Mouse (Mus musculus) heart, embryonic 15.5 days (tissue): ENCODE data around the gene Tenm3. TPM values are rescaled to one million over a fixed set of nuclear protein-coding genes. Genes with fewer than 3 reads are reported as not detected.
A peak's percentile ranks its signal among the peaks of the same experiment; 100 is the strongest.

Source experiments
- ATAC-seq: fragments of 200-750 bp; cut with Nextera tagmentation; replicated peaks from 2 replicates; pipeline ENCODE4 v1.8.0; 2017; ENCODE audit warnings: low read depth, moderate TSS enrichment; ENCODE audit not compliant: insufficient number of reproducible peaks, insufficient read depth, low FRiP score
- H3K27ac ChIP-seq: fragments of 300-500 bp; sonication (generic); 2 replicates; pipeline ENCODE4 v1.5.1; 2015; ENCODE audit warnings: mild to moderate bottlenecking, inconsistent platforms
- H3K27me3 ChIP-seq: fragments of 300-500 bp; sonication (generic); 2 replicates; pipeline ENCODE4 v1.6.1; 2015; ENCODE audit warnings: inconsistent platforms
- H3K36me3 ChIP-seq: fragments of 300-500 bp; sonication (generic); 2 replicates; pipeline ENCODE4 v1.6.1; 2015; ENCODE audit warnings: mild to moderate bottlenecking, inconsistent platforms
- H3K4me1 ChIP-seq: fragments of 300-500 bp; sonication (generic); replicated peaks from 2 replicates; pipeline ENCODE4 v1.6.1; 2015; ENCODE audit warnings: inconsistent platforms
- H3K4me2 ChIP-seq: fragments of 300-500 bp; sonication (generic); 2 replicates; pipeline ENCODE4 v1.6.1; 2015; ENCODE audit warnings: inconsistent platforms, mild to moderate bottlenecking, moderate library complexity
- H3K4me3 ChIP-seq: fragments of 300-500 bp; sonication (generic); 2 replicates; pipeline ENCODE4 v1.5.1; 2015; ENCODE audit warnings: mild to moderate bottlenecking, inconsistent platforms
- H3K9ac ChIP-seq: fragments of 300-500 bp; sonication (generic); 2 replicates; pipeline ENCODE4 v1.6.1; 2015; ENCODE audit warnings: mild to moderate bottlenecking, inconsistent platforms
- H3K9me3 ChIP-seq: fragments of 300-500 bp; sonication (generic); replicated peaks from 2 replicates; pipeline ENCODE4 v1.6.1; 2016; ENCODE audit warnings: inconsistent platforms
- WGBS: fragments of 180-500 bp; shearing (Covaris S2); methylation state at CpG from one replicate; pipeline ENCODE4 v1.1.7; 2015; ENCODE audit warnings: mixed read lengths; 5-methylcytosine and 5-hydroxymethylcytosine counted together
- polyA plus RNA-seq: library from polyadenylated mRNA; unstranded; fragments of >200 nt; fragmentation: Nextera tagmentation; extraction: Ambion mirVana; gene quantifications from 2 replicates; pipeline ENCODE4 v1.2.1, GENCODE M21; 2015

Gene Tenm3
- polyA plus RNA-seq, 1 experiment from 2014 or later, result 5.0 TPM

DNA sequence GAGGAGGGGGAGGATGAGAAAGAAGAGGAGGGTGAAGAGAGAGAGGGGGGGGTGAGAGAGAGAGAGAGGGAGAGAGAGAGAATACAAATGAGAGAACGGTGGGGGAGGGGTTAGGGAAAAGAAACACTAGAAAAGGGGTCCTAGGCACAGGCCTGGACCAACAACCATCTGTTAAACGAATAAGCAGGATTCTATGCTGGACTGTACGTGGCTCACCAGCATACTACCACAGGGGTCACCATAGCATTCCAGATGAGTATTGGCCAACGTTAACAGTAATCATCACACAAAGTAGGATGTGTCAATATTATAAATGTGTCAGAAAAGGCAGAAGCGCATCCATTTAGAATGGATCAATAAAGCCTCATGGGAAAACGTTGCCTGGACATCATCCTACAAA lies 233.4 kb downstream of the Tenm3 start:
- Histone ChIP-seq H3K4me1 (no peaks in the 10 kb centered on the region), H3K27me3 (no peaks in the 10 kb centered on the region)
- ATAC-seq, result no peak

DNA sequence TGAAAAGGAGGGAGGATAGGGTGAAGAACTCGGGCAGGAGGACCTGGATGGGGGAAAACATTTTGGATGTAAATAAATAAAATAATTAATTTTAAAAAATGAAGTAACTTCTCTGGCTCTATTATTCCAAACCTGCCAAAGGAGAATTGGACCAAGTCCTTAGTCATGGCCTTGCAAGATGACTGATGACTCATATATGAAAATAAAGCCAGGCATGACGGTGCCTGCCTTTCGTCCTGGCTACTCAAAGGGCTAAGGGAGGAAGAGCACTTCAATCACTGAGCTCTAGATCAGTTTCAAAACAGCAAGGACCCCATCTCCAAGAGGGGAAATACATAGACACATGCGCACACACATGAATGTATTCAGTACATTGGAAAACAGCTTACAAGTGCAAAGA lies 234.1 kb downstream of the Tenm3 start:
- Histone ChIP-seq H3K36me3 (no peaks in the 10 kb centered on the region), H3K27ac (no peak overlapping the region), H3K27me3 (no peaks in the 10 kb centered on the region), H3K4me2 (no peak overlapping the region), H3K9me3 (no peaks in the 10 kb centered on the region), H3K4me3 (no peak overlapping the region), H3K4me1 (no peaks in the 10 kb centered on the region), H3K9ac (no peak overlapping the region)
- no peak for ATAC-seq
- WGBS, result 66% methylated on average over 4 of the region's 4 CpGs

More for the DNA sequence above, 233.4 kb downstream of the Tenm3 start:
- no peaks in the 10 kb centered on the region for H3K9me3 ChIP-seq
- no peaks in the 10 kb centered on the region for H3K36me3 ChIP-seq
- no peak overlapping the region for H3K4me3 ChIP-seq
- H3K4me2 ChIP-seq, result no peak overlapping the region
- WGBS, result 76% methylated on average over 6 of the region's 6 CpGs
- no peak overlapping the region for H3K27ac ChIP-seq
- H3K9ac ChIP-seq, result no peak overlapping the region

DNA sequence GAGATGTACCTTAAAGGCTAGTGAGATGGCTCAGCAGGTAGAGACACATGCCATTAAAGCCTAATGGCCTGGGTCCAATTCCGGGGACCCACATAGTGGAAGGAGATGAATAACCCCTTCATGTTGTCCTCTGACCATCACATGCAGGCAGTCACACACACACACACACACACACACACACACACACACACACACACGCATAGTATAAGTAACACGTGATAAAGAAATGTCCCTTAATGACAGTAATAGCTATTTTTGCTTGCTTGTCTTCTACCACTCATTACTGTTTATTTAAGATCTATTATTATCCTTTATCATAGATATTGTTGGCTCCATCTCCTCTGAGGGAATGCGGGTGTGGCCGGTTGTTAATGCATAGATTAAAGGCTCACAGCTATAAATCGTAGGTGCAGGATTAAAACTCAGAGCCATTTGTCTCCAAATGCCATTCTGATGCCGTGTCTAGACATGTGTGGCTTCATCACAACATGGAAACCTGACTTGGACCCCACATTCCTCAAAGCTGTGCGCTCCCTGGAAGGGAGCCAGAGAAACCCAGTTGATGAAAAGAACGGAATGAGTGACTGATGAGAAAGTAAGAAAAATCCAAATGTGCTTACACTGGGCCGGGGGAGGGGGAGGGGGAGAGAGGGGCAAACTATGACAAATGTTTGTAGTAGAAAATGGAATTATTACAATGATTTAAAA lies 239.4 kb downstream of the Tenm3 start:
- ATAC-seq, result no peak
- Histone ChIP-seq H3K9me3 (no peaks in the 10 kb centered on the region), H3K4me1 (no peaks in the 10 kb centered on the region; the same call in 1 of the 2 replicates), H3K4me3 (no peak overlapping the region), H3K27ac (no peak overlapping the region), H3K36me3 (no peaks in the 10 kb centered on the region), H3K4me2 (no peak overlapping the region), H3K27me3 (no peaks in the 10 kb centered on the region), H3K9ac (no peak overlapping the region)
- 68% methylated on average over 10 of the region's 10 CpGs for whole genome bisulfite sequencing

DNA sequence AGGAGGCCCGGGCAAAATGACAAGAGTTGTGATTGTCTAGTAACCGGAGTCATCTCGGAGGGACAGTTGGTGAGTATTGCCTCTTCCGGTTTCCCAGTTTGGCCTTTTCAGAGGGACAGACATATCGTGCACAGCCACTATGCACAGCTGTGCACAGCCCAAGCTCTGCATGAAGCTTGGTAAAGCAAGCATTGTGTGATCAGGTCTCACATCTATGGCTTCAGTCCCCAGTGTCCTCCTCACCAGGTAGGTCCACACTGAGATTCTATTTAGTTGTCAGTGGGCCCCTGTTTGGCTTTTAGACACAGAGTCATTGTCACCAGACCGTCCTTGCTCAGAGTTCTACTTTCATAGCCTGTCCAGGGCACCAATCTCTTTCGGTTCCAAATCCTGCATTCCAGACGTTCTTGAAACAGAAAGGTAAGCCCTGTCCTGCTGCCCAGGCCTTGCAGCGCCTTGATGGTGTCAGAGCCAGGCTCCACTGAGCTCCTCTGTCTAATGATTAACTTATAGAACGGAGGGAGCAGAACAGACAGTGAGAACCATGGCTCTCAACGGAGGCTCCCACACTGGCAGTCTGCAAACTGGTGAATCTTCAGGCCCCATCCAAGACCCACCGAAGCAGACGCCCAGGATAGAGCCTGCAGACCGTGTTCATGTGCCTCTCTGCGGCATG lies 240.4 kb downstream of the Tenm3 start:
- no peak overlapping the region for H3K4me3 ChIP-seq
- H3K27ac ChIP-seq, result no peak overlapping the region
- no peaks in the 10 kb centered on the region for H3K36me3 ChIP-seq
- H3K9ac ChIP-seq, result no peak overlapping the region
- H3K9me3 ChIP-seq, result no peaks in the 10 kb centered on the region
- no peak overlapping the region for H3K4me2 ChIP-seq
- no peaks in the 10 kb centered on the region for H3K27me3 ChIP-seq
- WGBS, result 87% methylated on average over 15 of the region's 15 CpGs
- H3K4me1 ChIP-seq, result no peaks in the 10 kb centered on the region; the same call in 1 of the 2 replicates
- no peak for ATAC-seq

DNA sequence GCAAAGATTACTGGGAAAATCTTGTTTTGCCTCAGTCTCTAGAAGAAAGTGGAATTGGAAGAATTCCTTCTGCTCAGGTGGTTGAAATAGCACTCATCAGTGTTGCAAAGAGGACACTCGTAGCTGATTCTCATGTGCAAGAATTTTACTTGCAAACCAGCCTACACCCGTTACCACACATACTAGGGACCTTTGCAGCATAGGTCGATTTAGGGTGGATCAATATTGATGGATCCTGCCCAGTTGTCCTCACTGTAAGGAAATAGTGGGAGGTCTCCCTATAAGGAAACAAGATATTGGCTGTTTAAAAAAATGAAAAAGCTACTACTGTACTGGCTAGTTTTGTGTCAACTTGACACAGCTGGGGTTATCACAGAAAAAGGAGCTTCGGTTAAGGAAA lies 242.1 kb downstream of the Tenm3 start:
- Histone ChIP-seq H3K9ac (no peak overlapping the region), H3K27me3 (no peaks in the 10 kb centered on the region), H3K36me3 (no peaks in the 10 kb centered on the region), H3K9me3 (no peaks in the 10 kb centered on the region), H3K4me1 (no peaks in the 10 kb centered on the region; the same call in 1 of the 2 replicates), H3K4me2 (no peak overlapping the region), H3K27ac (no peak overlapping the region), H3K4me3 (no peak overlapping the region)
- no peak for ATAC-seq
- WGBS, result 87% methylated on average over 4 of the region's 4 CpGs

DNA sequence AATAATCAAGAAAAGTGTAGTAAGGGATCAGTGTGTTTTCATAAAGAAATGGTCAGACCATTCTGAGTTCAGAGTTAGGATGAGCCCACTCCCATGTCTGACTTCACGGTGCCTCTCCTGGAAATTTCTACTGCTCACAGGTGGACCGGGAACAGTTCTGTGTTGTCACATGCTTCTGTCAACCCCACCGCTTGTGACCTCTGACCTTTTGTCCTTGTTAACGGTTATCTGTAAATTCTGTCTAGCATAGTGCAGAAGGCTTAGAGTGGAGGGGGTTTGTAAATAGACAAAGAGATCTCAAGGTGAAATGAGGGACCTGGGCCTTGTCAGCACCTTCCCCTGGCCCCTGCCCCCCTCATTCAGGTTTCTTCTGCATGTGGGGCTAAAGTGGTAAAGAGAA lies 244.7 kb downstream of the Tenm3 start:
- Histone ChIP-seq H3K9me3 (no peaks in the 10 kb centered on the region), H3K4me2 (no peak overlapping the region), H3K4me3 (no peak overlapping the region), H3K36me3 (no peaks in the 10 kb centered on the region), H3K9ac (no peak overlapping the region), H3K4me1 (no peaks in the 10 kb centered on the region), H3K27ac (no peak overlapping the region), H3K27me3 (no peaks in the 10 kb centered on the region)
- 50% methylated on average over 4 of the region's 4 CpGs for WGBS
- no peak for ATAC-seq

DNA sequence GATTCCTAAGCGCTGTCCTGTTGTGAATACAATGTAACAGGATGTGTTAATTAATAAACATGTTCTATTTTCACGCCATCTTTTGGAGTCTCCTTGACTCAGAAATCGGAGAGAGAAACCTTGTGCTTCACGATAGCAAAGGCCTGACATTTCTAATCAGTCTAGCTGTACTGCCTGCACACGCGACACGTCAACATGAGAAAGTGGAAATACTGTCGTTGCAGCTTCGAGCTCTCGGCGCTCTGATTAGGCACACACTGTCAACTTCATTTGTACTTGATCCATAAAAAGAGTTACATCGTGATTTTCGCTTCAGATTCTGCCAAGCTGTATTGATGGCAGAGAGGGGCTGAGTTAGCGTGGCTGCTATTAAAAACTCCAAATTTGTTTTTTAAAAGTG lies 247.4 kb downstream of the Tenm3 start:
- Histone ChIP-seq H3K9ac (no peak overlapping the region), H3K9me3 (no peaks in the 10 kb centered on the region), H3K27ac (0 out of 2 replicates have a peak overlapping the region, but pooled peaks have one; percentile 2), H3K4me2 (peak overlapping the region; percentile 14), H3K36me3 (no peaks in the 10 kb centered on the region), H3K4me1 (0 out of 2 replicates have a peak, but pooled peaks cover 3% of the 10 kb centered on the region), H3K4me3 (0 out of 2 replicates have a peak overlapping the region, but pooled peaks have one; percentile 1), H3K27me3 (no peaks in the 10 kb centered on the region)
- 55% methylated on average over 14 of the region's 14 CpGs for WGBS
- ATAC-seq, result no peak

DNA sequence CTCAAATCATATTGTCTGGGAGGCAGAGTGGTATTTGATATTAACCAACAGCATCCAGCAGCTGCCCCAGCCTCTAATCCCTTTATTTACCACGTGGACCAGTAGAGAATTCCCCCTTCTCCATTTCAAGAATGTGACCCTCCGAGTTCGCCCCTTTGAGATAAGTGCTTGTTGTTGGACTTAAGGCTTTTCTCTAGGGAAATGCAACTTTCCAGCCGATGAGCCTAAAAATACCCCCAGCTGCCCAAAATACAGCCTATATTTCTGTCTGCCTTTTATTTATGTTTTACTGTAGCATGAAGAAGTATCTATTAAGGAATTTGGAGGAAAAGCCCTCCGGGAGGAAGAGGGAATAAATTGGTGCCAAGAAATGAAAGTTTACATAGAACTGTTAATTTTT lies 251.9 kb downstream of the Tenm3 start:
- whole genome bisulfite sequencing, result 19% methylated on average over 5 of the region's 5 CpGs
- Histone ChIP-seq H3K9ac (no peak overlapping the region), H3K27ac (no peak overlapping the region), H3K36me3 (no peaks in the 10 kb centered on the region), H3K4me3 (no peak overlapping the region), H3K9me3 (no peaks in the 10 kb centered on the region), H3K27me3 (no peaks in the 10 kb centered on the region), H3K4me2 (no peak overlapping the region), H3K4me1 (peaks cover 3% of the 10 kb centered on the region; the same call in 1 of the 2 replicates)
- no peak for ATAC-seq

DNA sequence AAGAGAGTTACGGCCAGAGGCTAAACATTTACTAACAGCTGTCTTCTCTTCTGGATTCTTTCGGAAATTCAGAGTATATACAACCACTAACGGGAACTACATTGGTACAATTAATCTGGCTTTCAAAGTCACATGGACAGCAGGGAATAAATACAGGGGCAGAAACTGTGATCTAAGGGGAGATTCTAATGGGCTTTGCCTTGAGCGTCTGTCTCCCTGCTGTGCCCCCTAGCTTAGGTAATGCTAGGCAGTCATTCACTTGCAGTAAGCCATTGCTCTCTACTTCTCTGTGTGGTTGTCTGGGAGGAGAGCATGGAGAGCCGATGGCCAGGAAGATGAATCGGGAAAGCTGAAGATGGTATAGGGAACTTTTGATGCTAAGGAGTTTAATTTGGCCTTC lies 264.0 kb downstream of the Tenm3 start:
- 45% methylated on average over 6 of the region's 6 CpGs for WGBS
- Histone ChIP-seq H3K4me2 (0 out of 2 replicates have a peak overlapping the region, but pooled peaks have one; percentile 5), H3K9me3 (no peaks in the 10 kb centered on the region), H3K27me3 (no peaks in the 10 kb centered on the region), H3K27ac (no peak overlapping the region), H3K9ac (no peak overlapping the region), H3K4me1 (no peaks in the 10 kb centered on the region), H3K36me3 (no peaks in the 10 kb centered on the region), H3K4me3 (no peak overlapping the region)
- no peak for ATAC-seq

DNA sequence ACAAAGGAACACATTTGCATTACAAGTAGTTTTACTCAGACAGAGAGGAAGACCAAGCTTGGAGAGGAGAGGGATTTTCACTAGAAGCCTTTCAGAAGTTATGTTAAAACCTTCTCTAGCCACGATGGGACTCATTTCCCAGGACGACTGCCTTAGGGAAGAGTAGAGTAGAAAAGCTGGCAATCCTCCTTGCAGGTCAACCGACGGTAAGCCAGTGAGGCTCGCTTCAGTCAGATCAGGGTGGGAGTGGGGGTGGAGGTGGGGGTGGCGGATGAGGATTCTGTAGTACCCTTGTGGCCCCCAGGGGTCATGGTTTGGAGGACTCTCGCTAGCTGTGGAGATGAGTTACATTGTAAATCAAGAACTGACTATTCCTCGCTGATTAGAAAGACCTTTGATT lies 264.6 kb downstream of the Tenm3 start:
- no peak overlapping the region for H3K9ac ChIP-seq
- H3K27ac ChIP-seq, result no peak overlapping the region
- no peaks in the 10 kb centered on the region for H3K4me1 ChIP-seq
- 18% methylated on average over 8 of the region's 8 CpGs for WGBS
- no peaks in the 10 kb centered on the region for H3K9me3 ChIP-seq
- H3K4me2 ChIP-seq, result peak overlapping the region; percentile 5; the same call in 1 of the 2 replicates
- no peaks in the 10 kb centered on the region for H3K27me3 ChIP-seq
- no peak for ATAC-seq
- H3K36me3 ChIP-seq, result no peaks in the 10 kb centered on the region
- no peak overlapping the region for H3K4me3 ChIP-seq

DNA sequence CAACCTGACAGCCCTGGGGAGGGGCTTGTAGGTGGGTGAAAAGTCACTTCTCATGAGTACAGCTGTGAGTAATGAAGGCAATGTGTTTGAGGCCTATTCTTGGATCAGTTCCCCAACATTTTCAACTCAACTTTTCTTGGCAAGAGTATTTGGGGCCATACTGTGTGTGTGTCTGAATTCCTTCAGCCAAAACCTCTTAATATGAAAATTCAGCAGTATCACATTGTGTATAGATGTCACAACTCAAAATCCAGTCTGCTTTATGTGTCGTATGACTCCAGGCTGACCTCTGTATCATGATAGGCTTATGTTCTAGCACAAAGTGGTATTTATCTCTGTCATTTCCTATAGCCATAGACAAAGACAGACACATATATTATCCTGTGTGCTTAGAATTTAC lies 270.8 kb downstream of the Tenm3 start:
- 64% methylated on average over 1 of the region's 1 CpGs for WGBS
- no peaks in the 10 kb centered on the region for H3K27me3 ChIP-seq
- no peak overlapping the region for H3K27ac ChIP-seq
- H3K36me3 ChIP-seq, result no peaks in the 10 kb centered on the region
- no peak overlapping the region for H3K9ac ChIP-seq
- no peak for ATAC-seq
- no peaks in the 10 kb centered on the region for H3K4me1 ChIP-seq
- H3K4me3 ChIP-seq, result no peak overlapping the region
- H3K4me2 ChIP-seq, result no peak overlapping the region
- H3K9me3 ChIP-seq, result no peaks in the 10 kb centered on the region

DNA sequence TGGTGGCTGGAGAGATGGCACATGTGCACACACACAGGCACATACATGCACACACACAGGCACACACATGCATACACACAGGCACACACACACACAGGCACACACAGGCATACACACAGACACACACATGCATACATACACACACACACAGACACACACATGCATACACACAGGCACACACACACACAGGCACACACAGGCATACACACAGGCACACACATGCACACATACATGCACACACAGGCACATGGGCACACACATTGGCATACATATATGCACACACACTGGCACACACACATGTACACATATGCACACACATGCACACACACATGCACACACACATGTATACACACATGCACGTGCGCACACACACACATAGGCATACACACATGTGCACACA lies 271.4 kb downstream of the Tenm3 start:
- no peak overlapping the region for H3K9ac ChIP-seq
- no peak overlapping the region for H3K4me2 ChIP-seq
- no peaks in the 10 kb centered on the region for H3K4me1 ChIP-seq
- no peaks in the 10 kb centered on the region for H3K36me3 ChIP-seq
- ATAC-seq, result no peak
- no peaks in the 10 kb centered on the region for H3K9me3 ChIP-seq
- no peak overlapping the region for H3K4me3 ChIP-seq
- no peaks in the 10 kb centered on the region for H3K27me3 ChIP-seq
- 94% methylated on average over 2 of the region's 2 CpGs for WGBS
- H3K27ac ChIP-seq, result no peak overlapping the region
